Mouse (Mus musculus): Measurements from ENCODE around the gene H2-DMb1.

H2-DMb1 gene

GRCm38 (mm10) chr17:34208421-34208820, 55.5 kb downstream of the H2-DMb1 start:
- no peak for ATAC-seq (ENCODE audit: low TSS enrichment)

GRCm38 (mm10) chr17:34209680-34210079, 56.8 kb downstream of the H2-DMb1 start:
- ATAC-seq (ENCODE audit: low TSS enrichment), result no peak

Measured in frontal cortex, adult (tissue).